Mouse (Mus musculus): ENCODE results near the gene Kcnh5.

- no peak for TF ChIP-seq CTCF (IDR thresholded peaks at IDR 0.05; ENCODE audit: control insufficient read depth, insufficient read depth, insufficient replicate concordance, low read depth, low read length)
- no peak for TF ChIP-seq POLR2A (IDR thresholded peaks at IDR 0.05; ENCODE audit: control insufficient read depth, low read depth, low read length)
Measured at GRCm38 (mm10) chr12:75223966-75224365, 46.8 kb upstream of the Kcnh5 start.

Measured in testis, adult 2 months (tissue).